Mouse (Mus musculus): ENCODE data around the gene Rxfp2. TPM values are rescaled to one million over a fixed set of nuclear protein-coding genes. Genes with fewer than 3 reads are reported as not detected.

Gene Rxfp2
- polyA plus RNA-seq, 1 experiment from 2014 or later, result 0.30 TPM

DNA sequence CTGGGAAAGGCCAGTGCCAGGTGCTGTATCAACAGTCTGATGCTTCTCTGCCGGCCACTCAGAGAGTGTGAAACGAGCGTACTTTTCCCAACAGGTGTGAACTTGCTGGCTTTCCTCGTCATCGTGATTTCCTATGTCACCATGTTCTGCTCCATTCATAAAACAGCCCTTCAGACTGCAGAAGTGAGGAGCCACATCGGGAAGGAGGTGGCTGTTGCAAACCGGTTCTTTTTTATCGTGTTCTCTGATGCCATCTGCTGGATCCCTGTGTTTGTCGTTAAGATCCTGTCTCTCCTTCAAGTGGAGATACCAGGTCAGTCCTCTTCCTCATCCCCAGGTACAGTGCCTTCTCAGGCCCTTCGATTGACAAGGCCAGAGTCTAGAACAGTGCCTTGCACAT, 51.6 kb downstream of the Rxfp2 start:
- ATAC-seq (no peak), DNase-seq (ENCODE audit: low spot score) (peak; percentile 73)
- H3K9me3 ChIP-seq (replicated peaks; ENCODE audit: control insufficient read depth, low read length), result no peaks in the 10 kb centered on the region
- H3K4me1 ChIP-seq (ENCODE audit: control insufficient read depth, insufficient read depth, low read length), result no peaks in the 10 kb centered on the region
- no peak overlapping the region for H3K4me3 ChIP-seq (ENCODE audit: low read depth, low read length)
- 18% methylated on average over 10 of the region's 10 CpGs for WGBS
- H3K27me3 ChIP-seq (replicated peaks; ENCODE audit: control insufficient read depth, insufficient read depth, low read length), result no peaks in the 10 kb centered on the region
- H3K36me3 ChIP-seq (ENCODE audit: control insufficient read depth, insufficient read depth, low read length), result no peaks in the 10 kb centered on the region
- H3K4me2 ChIP-seq (ENCODE audit: low read length), result no peak overlapping the region
- no peak overlapping the region for H3K27ac ChIP-seq (ENCODE audit: low read depth, low read length)
- H3K9ac ChIP-seq (ENCODE audit: low read length), result no peak overlapping the region

DNA sequence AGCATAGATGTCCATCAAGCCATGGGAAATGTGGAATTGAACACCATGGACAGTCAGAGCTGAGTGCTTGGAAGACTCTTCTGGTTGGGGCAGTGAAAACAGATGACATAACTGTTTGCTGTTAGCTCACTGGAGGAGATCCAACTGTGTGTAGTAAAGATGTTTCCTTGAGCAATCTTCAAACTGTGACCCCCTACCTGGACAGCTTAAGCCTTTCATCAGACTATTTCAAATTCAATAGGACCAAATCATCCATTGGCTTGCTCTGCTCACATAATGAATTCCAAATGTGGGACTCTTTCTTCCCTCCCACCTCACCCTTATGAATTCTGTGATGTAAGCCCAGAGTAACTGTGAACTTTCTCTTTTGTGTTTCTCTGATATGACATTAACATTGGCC, 53.3 kb downstream of the Rxfp2 start:
- no peak overlapping the region for H3K4me2 ChIP-seq (ENCODE audit: low read length)

DNA sequence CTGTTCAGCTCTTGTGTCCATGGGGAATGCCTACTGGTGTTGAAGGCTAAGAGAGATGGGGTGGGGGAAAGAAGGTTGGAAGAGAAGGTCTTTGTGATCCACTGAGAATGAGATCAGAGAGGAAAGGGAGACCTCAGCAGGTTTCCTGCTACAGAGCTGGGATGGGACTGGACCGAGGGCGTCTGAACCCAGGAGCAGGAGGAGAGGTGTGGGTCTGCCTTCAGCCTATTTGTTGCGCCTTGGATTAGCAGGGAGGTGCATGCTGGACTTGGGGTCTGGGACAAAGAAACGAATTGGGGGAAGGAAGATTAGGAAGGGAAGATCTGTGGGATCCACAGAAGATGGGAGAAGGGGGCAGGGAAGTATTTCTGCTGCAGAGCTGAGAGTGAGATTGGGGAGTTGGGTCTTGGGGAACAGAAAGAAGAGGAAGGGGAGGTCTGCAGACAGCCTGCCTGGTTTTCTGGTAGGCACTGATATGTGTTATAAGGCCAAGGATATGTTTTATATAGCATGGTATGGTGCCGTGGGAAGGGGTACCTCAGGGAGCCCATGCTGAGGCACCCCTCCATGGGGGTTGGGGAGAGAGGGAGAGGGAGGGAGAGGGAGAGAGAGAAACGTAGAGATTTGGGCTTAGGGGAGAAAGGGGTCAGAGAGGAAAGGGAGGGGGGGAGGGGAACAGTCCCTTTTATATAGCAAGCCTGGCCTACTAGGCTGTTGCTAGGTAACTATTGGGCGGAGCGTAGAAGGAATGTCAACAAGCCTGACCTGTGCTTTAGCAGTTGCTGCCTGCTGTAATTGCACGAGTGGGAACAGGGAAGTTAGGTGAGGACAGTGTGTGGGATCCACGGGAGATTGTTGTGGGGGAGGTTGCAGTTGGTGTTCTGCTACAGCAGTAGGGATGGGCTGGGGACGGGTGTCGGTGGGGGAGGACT, 61.7 kb downstream of the Rxfp2 start:
- H3K4me2 ChIP-seq (ENCODE audit: low read length), result peak overlapping the region; percentile 23; the same call in 1 of the 2 replicates
- WGBS, result 14% methylated on average over 12 of the region's 12 CpGs
- no peak overlapping the region for H3K27ac ChIP-seq (ENCODE audit: low read depth, low read length)

More for the DNA sequence above, 53.3 kb downstream of the Rxfp2 start:
- ATAC-seq (no peak), DNase-seq (ENCODE audit: low spot score) (no peak)
- no peaks in the 10 kb centered on the region for H3K9me3 ChIP-seq (replicated peaks; ENCODE audit: control insufficient read depth, low read length)
- H3K27ac ChIP-seq (ENCODE audit: low read depth, low read length), result no peak overlapping the region
- no peaks in the 10 kb centered on the region for H3K27me3 ChIP-seq (replicated peaks; ENCODE audit: control insufficient read depth, insufficient read depth, low read length)
- no peaks in the 10 kb centered on the region for H3K4me1 ChIP-seq (ENCODE audit: control insufficient read depth, insufficient read depth, low read length)
- no peak overlapping the region for H3K9ac ChIP-seq (ENCODE audit: low read length)
- no peak overlapping the region for H3K4me3 ChIP-seq (ENCODE audit: low read depth, low read length)
- H3K36me3 ChIP-seq (ENCODE audit: control insufficient read depth, insufficient read depth, low read length), result no peaks in the 10 kb centered on the region

DNA sequence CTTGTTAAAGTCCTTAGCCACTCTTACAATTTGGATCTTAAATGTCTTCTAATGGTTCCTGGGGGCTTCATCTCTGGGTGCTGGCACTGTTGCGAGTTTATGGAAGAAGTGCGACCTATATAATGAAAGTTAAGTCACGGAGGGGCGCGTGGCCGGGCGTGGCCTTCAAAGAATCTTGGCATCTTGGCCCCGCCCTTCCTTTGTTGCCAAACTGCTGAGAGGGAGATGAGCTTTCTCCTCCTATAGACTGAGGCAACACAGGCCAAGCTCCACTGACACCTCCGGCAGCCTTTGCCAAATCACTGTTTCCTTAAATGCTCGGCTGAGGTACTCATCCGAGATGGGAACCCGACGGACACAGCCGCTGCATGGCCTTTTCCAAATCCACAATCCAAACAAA, 64.2 kb downstream of the Rxfp2 start:
- H3K9ac ChIP-seq (ENCODE audit: low read length), result no peak overlapping the region
- no peak overlapping the region for H3K4me3 ChIP-seq (ENCODE audit: low read depth, low read length)
- no peaks in the 10 kb centered on the region for H3K27me3 ChIP-seq (replicated peaks; ENCODE audit: control insufficient read depth, insufficient read depth, low read length)
- WGBS, result 89% methylated on average over 14 of the region's 14 CpGs
- no peak for ATAC-seq
- no peaks in the 10 kb centered on the region for H3K36me3 ChIP-seq (ENCODE audit: control insufficient read depth, insufficient read depth, low read length)
- no peak overlapping the region for H3K27ac ChIP-seq (ENCODE audit: low read depth, low read length)
- no peaks in the 10 kb centered on the region for H3K9me3 ChIP-seq (replicated peaks; ENCODE audit: control insufficient read depth, low read length)
- no peak for DNase-seq (ENCODE audit: low spot score)
- H3K4me1 ChIP-seq (ENCODE audit: control insufficient read depth, insufficient read depth, low read length), result peaks cover 6% of the 10 kb centered on the region; the same call in 1 of the 2 replicates
- H3K4me2 ChIP-seq (ENCODE audit: low read length), result no peak overlapping the region

More for the DNA sequence above, 61.7 kb downstream of the Rxfp2 start:
- Histone ChIP-seq H3K4me1 (ENCODE audit: control insufficient read depth, insufficient read depth, low read length) (peaks cover 6% of the 10 kb centered on the region; the same call in 1 of the 2 replicates), H3K36me3 (ENCODE audit: control insufficient read depth, insufficient read depth, low read length) (no peaks in the 10 kb centered on the region), H3K9ac (ENCODE audit: low read length) (no peak overlapping the region), H3K4me3 (ENCODE audit: low read depth, low read length) (no peak overlapping the region), H3K9me3 (replicated peaks; ENCODE audit: control insufficient read depth, low read length) (no peaks in the 10 kb centered on the region), H3K27me3 (replicated peaks; ENCODE audit: control insufficient read depth, insufficient read depth, low read length) (no peaks in the 10 kb centered on the region)
- peak; percentile 80 for ATAC-seq
- DNase-seq (ENCODE audit: low spot score), result peak; percentile 72

DNA sequence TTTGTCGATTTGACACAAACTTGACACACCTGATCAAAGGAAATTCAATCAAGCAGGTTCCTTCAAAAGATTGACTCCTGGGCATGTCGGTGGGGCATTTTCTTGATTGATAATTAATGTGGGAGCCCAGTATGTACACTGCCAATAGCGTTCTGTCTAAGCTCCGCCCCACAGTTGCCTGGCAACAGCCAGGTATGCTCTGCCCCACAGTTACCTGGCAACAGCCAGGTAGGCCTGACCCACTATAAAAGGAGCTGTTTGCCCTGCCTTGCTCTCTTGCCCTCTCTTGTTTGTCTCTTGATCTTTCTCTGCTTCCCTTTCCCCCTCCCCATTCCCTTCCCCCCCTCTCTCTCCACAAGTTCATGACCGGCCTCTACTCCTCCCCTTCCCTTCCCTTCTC, 64.7 kb downstream of the Rxfp2 start:
- no peaks in the 10 kb centered on the region for H3K36me3 ChIP-seq (ENCODE audit: control insufficient read depth, insufficient read depth, low read length)
- H3K27ac ChIP-seq (ENCODE audit: low read depth, low read length), result no peak overlapping the region
- H3K4me3 ChIP-seq (ENCODE audit: low read depth, low read length), result no peak overlapping the region
- DNase-seq (ENCODE audit: low spot score), result no peak
- H3K9ac ChIP-seq (ENCODE audit: low read length), result no peak overlapping the region
- H3K4me2 ChIP-seq (ENCODE audit: low read length), result no peak overlapping the region
- H3K27me3 ChIP-seq (replicated peaks; ENCODE audit: control insufficient read depth, insufficient read depth, low read length), result no peaks in the 10 kb centered on the region
- peaks cover 6% of the 10 kb centered on the region; the same call in 1 of the 2 replicates for H3K4me1 ChIP-seq (ENCODE audit: control insufficient read depth, insufficient read depth, low read length)
- 68% methylated on average over 5 of the region's 5 CpGs for WGBS
- no peak for ATAC-seq
- no peaks in the 10 kb centered on the region for H3K9me3 ChIP-seq (replicated peaks; ENCODE audit: control insufficient read depth, low read length)

DNA sequence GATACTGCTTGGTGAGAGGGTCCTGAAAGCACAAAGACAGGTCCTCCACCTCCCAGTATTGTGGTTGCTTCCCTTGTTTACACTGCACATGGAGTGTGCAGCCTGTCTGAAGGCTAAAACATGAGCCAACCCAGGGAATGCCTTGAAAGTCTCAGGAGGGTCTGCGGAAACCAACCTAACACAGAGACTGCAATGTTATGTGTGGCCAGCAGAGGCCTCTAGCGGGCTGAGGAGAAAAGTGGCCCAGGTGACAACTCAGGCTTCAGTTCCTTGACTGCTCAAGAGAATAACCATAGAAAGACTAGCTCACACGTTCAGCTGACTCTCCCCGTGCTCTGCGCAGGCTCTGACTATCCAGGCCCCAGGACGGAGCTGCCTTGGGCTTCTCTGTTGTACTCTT, 79.1 kb downstream of the Rxfp2 start:
- no peak overlapping the region for H3K4me3 ChIP-seq (ENCODE audit: low read depth, low read length)
- H3K9ac ChIP-seq (ENCODE audit: low read length), result no peak overlapping the region
- H3K36me3 ChIP-seq (ENCODE audit: control insufficient read depth, insufficient read depth, low read length), result no peaks in the 10 kb centered on the region
- no peak overlapping the region for H3K4me2 ChIP-seq (ENCODE audit: low read length)
- ATAC-seq, result peak; percentile 70
- WGBS, result 7% methylated on average over 6 of the region's 6 CpGs
- peak; percentile 77 for DNase-seq (ENCODE audit: low spot score)
- no peak overlapping the region for H3K27ac ChIP-seq (ENCODE audit: low read depth, low read length)
- no peaks in the 10 kb centered on the region for H3K27me3 ChIP-seq (replicated peaks; ENCODE audit: control insufficient read depth, insufficient read depth, low read length)
- no peaks in the 10 kb centered on the region for H3K4me1 ChIP-seq (ENCODE audit: control insufficient read depth, insufficient read depth, low read length)
- H3K9me3 ChIP-seq (replicated peaks; ENCODE audit: control insufficient read depth, low read length), result no peaks in the 10 kb centered on the region

DNA sequence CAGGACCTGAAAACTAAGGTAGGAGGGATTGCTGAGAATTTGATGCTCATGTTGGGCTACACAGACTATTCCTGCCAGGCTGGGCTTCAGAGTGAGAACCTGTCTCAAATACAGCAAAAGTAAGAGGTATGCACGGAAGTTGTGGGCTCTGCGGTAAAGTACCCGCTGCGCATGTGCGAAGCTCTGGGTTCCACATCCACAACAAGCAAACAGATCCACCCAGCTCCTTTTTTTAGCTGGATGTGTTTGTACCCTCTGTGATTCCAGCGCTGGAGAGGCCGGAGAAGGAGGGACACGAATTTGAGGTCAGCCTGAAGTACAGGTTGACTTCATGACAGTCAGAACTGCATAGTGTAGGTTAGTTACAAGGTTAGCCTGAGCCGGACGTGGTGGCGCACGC, 80.3 kb downstream of the Rxfp2 start:
- ATAC-seq (no peak), DNase-seq (ENCODE audit: low spot score) (no peak)
- Histone ChIP-seq H3K27ac (ENCODE audit: low read depth, low read length) (no peak overlapping the region), H3K4me2 (ENCODE audit: low read length) (no peak overlapping the region), H3K27me3 (replicated peaks; ENCODE audit: control insufficient read depth, insufficient read depth, low read length) (no peaks in the 10 kb centered on the region), H3K36me3 (ENCODE audit: control insufficient read depth, insufficient read depth, low read length) (no peaks in the 10 kb centered on the region), H3K9ac (ENCODE audit: low read length) (no peak overlapping the region), H3K4me1 (ENCODE audit: control insufficient read depth, insufficient read depth, low read length) (no peaks in the 10 kb centered on the region), H3K4me3 (ENCODE audit: low read depth, low read length) (no peak overlapping the region), H3K9me3 (replicated peaks; ENCODE audit: control insufficient read depth, low read length) (no peaks in the 10 kb centered on the region)
- 94% methylated on average over 12 of the region's 12 CpGs for WGBS

DNA sequence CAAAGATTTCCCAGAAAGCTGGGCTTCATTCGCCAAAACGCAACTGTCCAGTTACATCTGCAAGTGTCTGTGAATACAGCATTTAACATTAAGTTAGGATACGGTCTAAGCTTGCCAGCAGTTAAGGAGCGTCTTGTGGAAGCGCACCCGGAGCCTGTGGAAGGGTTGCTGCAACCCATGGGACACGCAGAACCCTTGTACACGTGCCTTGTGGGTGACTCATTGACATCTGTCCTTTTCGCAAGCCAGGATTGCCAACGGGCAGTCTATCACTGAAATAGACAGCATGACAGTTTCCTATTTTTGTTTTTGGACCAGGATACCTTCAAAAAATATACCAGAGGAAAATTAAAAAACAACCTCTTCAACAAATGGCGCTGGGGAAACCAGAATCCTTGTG, 83.3 kb downstream of the Rxfp2 start:
- Histone ChIP-seq H3K27ac (ENCODE audit: low read depth, low read length) (no peak overlapping the region), H3K9ac (ENCODE audit: low read length) (no peak overlapping the region), H3K4me3 (ENCODE audit: low read depth, low read length) (no peak overlapping the region), H3K36me3 (ENCODE audit: control insufficient read depth, insufficient read depth, low read length) (no peaks in the 10 kb centered on the region), H3K9me3 (replicated peaks; ENCODE audit: control insufficient read depth, low read length) (no peaks in the 10 kb centered on the region), H3K4me1 (ENCODE audit: control insufficient read depth, insufficient read depth, low read length) (no peaks in the 10 kb centered on the region), H3K4me2 (ENCODE audit: low read length) (no peak overlapping the region), H3K27me3 (replicated peaks; ENCODE audit: control insufficient read depth, insufficient read depth, low read length) (no peaks in the 10 kb centered on the region)
- DNase-seq (ENCODE audit: low spot score), result no peak
- ATAC-seq, result no peak
- WGBS, result 90% methylated on average over 11 of the region's 11 CpGs

DNA sequence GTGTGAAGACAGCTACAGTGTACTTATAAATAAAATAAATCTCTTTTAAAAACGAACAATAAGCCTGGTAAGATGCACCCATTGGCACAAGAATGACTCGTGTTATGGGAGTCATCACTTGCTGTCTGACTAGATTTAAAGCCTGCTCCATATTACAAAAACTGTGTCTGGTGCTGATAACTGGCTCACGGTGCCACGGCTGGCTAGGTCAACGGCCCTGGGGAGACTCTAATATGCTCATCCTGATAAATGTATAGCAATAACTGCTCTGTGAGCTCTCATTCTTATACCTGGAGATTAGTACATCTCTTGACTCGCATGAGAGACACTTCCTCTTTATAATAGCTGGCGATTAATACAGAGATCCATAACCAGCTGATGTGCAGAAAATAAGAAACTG, 87.9 kb downstream of the Rxfp2 start:
- ATAC-seq (no peak), DNase-seq (ENCODE audit: low spot score) (no peak)
- no peaks in the 10 kb centered on the region for H3K27me3 ChIP-seq (replicated peaks; ENCODE audit: control insufficient read depth, insufficient read depth, low read length)
- no peak overlapping the region for H3K4me2 ChIP-seq (ENCODE audit: low read length)
- H3K36me3 ChIP-seq (ENCODE audit: control insufficient read depth, insufficient read depth, low read length), result no peaks in the 10 kb centered on the region
- H3K27ac ChIP-seq (ENCODE audit: low read depth, low read length), result no peak overlapping the region
- no peaks in the 10 kb centered on the region for H3K4me1 ChIP-seq (ENCODE audit: control insufficient read depth, insufficient read depth, low read length)
- H3K9me3 ChIP-seq (replicated peaks; ENCODE audit: control insufficient read depth, low read length), result no peaks in the 10 kb centered on the region
- WGBS, result 89% methylated on average over 7 of the region's 7 CpGs
- H3K4me3 ChIP-seq (ENCODE audit: low read depth, low read length), result no peak overlapping the region
- H3K9ac ChIP-seq (ENCODE audit: low read length), result no peak overlapping the region
